Mouse (Mus musculus) lung, adult 2 months (tissue): ENCODE measurements at regions not wholly inside any gene's neighbourhood (a gene's known extent, or its start where the extent isn't known, plus 50 kb on each side); places are given as distances from the start of the nearest gene placed in this dataset.

Experiments
- DNase-seq: peaks from one replicate; pipeline ENCODE4 v3.0.0; 2022
- H3K4me1 ChIP-seq: fragments of 200-500 bp; 2 replicates; pipeline ENCODE4 v1.6.1; 2011; ENCODE audit warnings: low read length; ENCODE audit not compliant: control insufficient read depth, insufficient read depth
- H3K4me3 ChIP-seq: fragments of 200-500 bp; replicated peaks from 2 replicates; pipeline ENCODE3; 2011; ENCODE audit warnings: low read depth, mild to moderate bottlenecking, control low read depth, low read length; ENCODE audit errors: extremely low read depth
- CTCF ChIP-seq: fragments of 200-500 bp; IDR thresholded peaks from 2 replicates; pipeline ENCODE4 v1.5.1; 2011; ENCODE audit warnings: mild to moderate bottlenecking, low read length, control low read depth; ENCODE audit not compliant: insufficient read depth
- POLR2A ChIP-seq: fragments of 200-500 bp; IDR thresholded peaks from 2 replicates; pipeline ENCODE4 v1.6.1; 2011; ENCODE audit warnings: low read depth, mild to moderate bottlenecking, control low read depth, low read length, borderline replicate concordance; ENCODE audit errors: extremely low read depth
- WGBS: fragments of 180-500 bp; shearing (Covaris S2); methylation state at CpG from one replicate; pipeline ENCODE4 v1.1.7; 2018; 5-methylcytosine and 5-hydroxymethylcytosine counted together

DNA sequence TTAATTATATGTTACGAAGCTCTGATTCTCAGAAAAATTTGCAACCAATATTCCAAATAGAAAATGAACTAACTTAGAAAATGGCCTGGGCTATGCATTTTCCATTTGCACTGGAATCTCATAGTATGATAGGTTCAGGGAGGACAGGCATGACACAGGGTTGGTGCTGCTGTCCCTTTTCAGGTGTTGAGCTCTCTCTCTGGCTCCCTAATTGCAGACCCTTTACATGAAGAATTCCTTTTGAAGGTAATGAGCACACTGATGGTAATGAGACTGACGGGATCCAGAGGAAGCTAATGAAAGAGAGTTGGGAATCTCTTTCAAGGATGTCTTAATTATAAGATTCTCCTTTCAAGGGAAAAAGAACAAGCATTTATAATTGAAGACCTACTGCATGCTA is 87.6 kb downstream of the Serpinb8 start:
- TF ChIP-seq POLR2A (no peak), CTCF (no peak)
- DNase-seq = no peak
- Histone ChIP-seq H3K4me3 (no peak overlapping the region), H3K4me1 (no peaks in the 10 kb centered on the region)
- WGBS = 81% methylated on average over 2 of the region's 2 CpGs

GRCm38 (mm10) chr1:107696858-107697257 is 107.1 kb downstream of the Serpinb8 start:
- no peak for DNase-seq
- Histone ChIP-seq H3K4me3 (no peak overlapping the region), H3K4me1 (no peaks in the 10 kb centered on the region)
- TF ChIP-seq POLR2A (no peak), CTCF (no peak)
- WGBS = 35% methylated on average over 2 of the region's 2 CpGs

DNA sequence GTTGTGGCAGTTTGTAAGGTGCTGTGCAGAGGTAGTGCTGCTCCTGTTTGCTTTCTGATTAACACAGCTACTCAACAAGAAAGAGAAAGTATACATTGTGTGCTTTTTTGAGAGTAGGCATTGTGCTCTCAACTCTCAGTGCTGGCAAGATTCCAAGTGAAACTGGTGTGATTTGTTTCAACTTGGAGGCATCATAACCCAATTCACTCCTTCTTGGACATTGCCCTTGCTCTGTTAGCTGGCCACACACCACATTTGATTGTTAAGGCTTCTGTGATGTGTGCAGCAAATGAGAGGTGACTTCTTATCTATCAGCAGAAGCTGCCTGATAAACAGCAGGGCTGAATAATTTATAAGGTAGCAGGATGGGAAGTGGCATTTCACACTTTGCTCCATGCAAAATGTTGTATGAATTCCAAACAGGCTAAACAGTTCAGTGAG is 116.3 kb downstream of the Serpinb8 start:
- no peak for TF ChIP-seq POLR2A
- no peak for TF ChIP-seq CTCF
- no peaks in the 10 kb centered on the region for H3K4me1 ChIP-seq
- DNase-seq = no peak
- no peak overlapping the region for H3K4me3 ChIP-seq

GRCm38 (mm10) chr1:107708601-107709000 is 118.8 kb downstream of the Serpinb8 start:
- no peaks in the 10 kb centered on the region for H3K4me1 ChIP-seq
- no peak for DNase-seq
- no peak overlapping the region for H3K4me3 ChIP-seq
- 85% methylated on average over 5 of the region's 5 CpGs for WGBS
- TF ChIP-seq CTCF = no peak

DNA sequence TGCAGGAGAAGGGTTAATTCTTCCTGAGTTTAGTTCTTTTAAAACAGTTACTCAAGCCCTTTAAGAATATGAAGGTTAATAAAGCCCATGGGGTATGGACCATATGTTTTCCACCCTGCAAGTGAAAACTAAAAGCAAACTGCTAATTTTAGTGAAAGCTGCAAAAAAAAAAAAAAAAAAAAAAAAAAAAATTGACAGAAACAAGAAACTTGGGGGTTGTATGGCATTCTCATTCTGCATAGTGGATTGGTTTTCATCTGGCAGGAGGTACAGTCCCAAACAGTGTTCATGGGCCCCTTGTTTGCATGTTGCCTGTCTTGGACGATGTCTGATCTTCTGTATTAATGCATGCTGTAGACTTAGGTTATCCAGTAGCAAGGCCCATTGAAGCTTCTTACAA is 125.1 kb downstream of the Serpinb8 start:
- no peak for DNase-seq
- WGBS = 85% methylated on average over 1 of the region's 1 CpGs
- H3K4me1 ChIP-seq = no peaks in the 10 kb centered on the region
- TF ChIP-seq POLR2A (no peak), CTCF (no peak)
- H3K4me3 ChIP-seq = no peak overlapping the region

DNA sequence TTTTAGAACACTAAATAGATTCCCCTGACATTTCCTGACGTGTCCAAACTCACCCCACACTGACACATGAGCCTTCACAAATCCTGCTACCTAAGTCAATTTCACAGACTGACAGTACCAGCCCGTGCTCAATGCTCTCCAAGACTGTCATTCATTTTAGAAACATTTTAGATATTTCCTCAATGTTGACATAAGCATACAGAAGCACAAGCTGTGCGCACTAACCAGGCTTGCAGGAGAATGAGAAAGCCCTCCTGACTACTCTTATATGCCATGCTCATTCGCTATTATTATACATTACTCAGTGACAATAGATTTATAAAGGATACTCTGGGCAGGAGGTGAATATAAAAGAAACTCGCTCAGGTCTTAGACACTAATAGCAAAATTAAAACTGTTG is 129.5 kb downstream of the Serpinb8 start:
- TF ChIP-seq CTCF (no peak), POLR2A (no peak)
- no peak for DNase-seq
- 60% methylated on average over 5 of the region's 5 CpGs for WGBS
- H3K4me1 ChIP-seq = no peaks in the 10 kb centered on the region
- H3K4me3 ChIP-seq = no peak overlapping the region

DNA sequence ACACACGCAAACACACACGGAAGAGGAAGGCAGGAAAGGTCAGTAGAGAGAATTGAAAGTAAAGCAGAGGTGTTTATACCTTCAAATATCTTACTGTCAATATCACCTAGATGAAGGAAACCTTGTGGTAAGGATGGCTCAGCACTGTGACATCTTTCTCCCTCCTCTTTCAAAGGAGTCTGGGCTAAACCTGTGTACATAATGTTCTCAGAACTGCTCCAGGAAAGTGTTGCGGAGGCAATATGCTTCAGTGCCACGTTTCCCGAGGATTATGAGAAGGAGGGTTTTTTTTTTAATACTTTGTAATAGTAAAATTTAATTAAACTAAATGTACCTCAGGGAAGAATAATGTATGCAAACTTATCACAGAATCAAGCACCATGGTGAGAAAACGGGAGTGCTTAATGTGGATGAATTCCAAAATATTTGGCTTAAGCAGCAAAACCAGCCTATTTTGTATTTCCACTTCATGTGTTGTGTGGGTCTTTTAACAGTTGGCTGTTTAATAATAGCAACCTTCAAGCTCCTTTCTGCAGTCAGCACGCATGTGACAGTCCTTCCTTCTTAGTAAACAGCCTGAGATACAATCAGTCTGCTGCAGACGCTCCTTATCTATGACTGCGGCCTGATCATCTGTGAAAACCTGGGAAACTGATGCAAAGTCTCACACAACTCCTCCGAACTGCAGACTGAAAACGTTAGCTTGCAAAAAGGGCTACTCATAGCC is 138.5 kb downstream of the Serpinb8 start:
- H3K4me3 ChIP-seq = no peak overlapping the region
- DNase-seq = no peak
- WGBS = 57% methylated on average over 11 of the region's 11 CpGs
- TF ChIP-seq CTCF (no peak), POLR2A (no peak)
- H3K4me1 ChIP-seq = no peaks in the 10 kb centered on the region

DNA sequence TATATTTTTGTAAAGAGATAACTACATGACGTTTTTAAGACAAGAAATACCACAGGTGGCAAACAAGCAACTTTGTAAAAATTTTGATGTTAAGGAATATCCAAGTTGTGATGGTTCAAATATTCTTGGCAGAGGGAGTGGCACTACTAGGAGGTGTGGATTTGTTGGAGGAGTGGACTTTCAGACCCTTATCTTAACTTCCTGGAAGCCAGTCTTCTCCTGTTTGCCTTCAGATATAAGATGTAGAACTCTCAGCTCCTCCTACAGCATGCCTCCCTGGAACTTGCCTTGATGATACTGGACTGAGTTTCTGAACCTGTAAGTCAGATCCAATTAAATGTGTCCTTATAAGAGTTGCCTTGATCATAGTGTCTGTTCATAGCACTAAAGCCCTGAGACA is 175.5 kb downstream of the Serpinb8 start:
- TF ChIP-seq POLR2A (no peak), CTCF (no peak)
- DNase-seq = no peak
- Histone ChIP-seq H3K4me3 (no peak overlapping the region), H3K4me1 (no peaks in the 10 kb centered on the region)
- WGBS = 64% methylated on average over 1 of the region's 1 CpGs

DNA sequence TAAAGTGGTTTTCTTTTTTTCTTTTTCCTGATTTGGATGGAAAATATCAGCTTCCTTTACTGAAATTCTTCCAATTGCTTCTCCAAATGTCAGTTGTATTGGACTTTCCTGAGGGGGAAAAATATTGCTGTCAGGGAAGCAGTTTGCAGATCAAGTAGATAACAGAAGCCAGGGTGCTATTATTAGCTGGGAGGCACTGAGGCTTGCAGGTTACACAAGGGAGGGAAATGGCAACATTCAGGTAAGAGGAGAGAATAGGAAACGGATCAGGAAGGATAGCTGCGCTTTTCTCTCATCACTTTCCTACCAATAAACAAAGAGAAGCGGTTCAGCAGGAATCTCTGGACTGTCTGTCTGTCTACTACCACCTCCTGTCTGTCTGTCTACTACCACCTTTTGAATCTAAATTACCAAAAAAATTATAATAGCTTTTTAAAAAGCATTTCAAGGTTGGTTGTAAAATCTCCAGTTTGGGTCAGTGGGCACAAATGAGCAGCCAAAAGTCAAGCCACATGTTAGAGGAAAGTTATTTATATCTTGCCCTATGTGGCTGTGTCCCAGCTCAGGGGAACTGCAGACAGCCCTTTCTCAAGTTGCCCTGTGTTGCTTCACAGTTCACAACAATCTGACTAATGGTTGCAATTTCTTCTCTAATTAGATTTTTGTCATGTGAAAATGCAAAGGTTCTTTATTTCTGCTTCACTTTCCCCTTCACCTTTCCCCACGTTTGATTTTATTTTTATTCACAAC is 177.6 kb downstream of the Serpinb8 start:
- WGBS = 48% methylated on average over 4 of the region's 4 CpGs
- no peak overlapping the region for H3K4me3 ChIP-seq
- TF ChIP-seq CTCF (no peak), POLR2A (no peak)
- no peak for DNase-seq
- H3K4me1 ChIP-seq = no peaks in the 10 kb centered on the region

DNA sequence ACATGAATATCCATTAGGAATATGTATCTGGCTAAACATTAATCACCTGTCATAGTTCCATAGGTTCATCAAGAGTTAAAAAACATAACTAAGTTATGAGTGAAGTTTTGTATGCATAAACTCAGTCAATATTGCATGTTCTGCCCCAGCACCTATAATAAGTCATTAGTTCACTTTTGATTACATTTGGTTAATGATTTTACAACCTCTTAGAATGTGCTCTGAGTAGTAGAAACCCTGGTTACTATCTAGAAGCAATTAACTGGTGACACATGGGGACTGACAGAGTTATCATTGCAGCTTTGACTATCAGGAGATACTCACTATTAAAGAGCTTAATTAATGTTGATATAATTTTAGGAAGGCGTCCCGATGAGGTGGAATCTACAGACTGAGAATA is 183.2 kb downstream of the Serpinb8 start:
- DNase-seq = no peak
- TF ChIP-seq POLR2A = no peak
- no peak for TF ChIP-seq CTCF
- no peak overlapping the region for H3K4me3 ChIP-seq
- 59% methylated on average over 2 of the region's 2 CpGs for WGBS
- no peaks in the 10 kb centered on the region for H3K4me1 ChIP-seq
